Mouse (Mus musculus) brown adipose tissue, adult 24 weeks (tissue): ENCODE results near the gene Tmprss6. TPM values are rescaled to one million over a fixed set of nuclear protein-coding genes. Genes with fewer than 3 reads are reported as not detected.

Source experiments
- H3K27ac ChIP-seq: fragments of 200-500 bp; replicated peaks from 2 replicates; pipeline ENCODE4 v1.5.1; 2012; ENCODE audit warnings: low read depth, mild to moderate bottlenecking, low read length
- H3K4me1 ChIP-seq: fragments of 200-500 bp; 2 replicates; pipeline ENCODE4 v1.6.1; 2012; ENCODE audit warnings: low read length, mixed read lengths; ENCODE audit not compliant: control insufficient read depth, insufficient read depth, insufficient read length
- H3K4me3 ChIP-seq: fragments of 200-500 bp; 2 replicates; pipeline ENCODE4 v1.5.1; 2012; ENCODE audit warnings: low read depth, mild to moderate bottlenecking, low read length, moderate library complexity; ENCODE audit not compliant: insufficient read depth
- polyA plus RNA-seq: library from polyadenylated mRNA; stranded (reverse); fragments of >200 nt; gene quantifications from 2 replicates; pipeline ENCODE4 v1.2.4, GENCODE M21; 2012; ENCODE audit not compliant: missing spikeins, insufficient read depth, insufficient read length

Gene Tmprss6
- polyA plus RNA-seq, 1 experiment: 2.0 TPM

GRCm38 (mm10) chr15:78402423-78402822, 66.0 kb downstream of the Tmprss6 start:
- Histone ChIP-seq H3K4me3 (no peak overlapping the region), H3K27ac (no peak overlapping the region), H3K4me1 (peaks cover 27% of the 10 kb centered on the region; the same call in 1 of the 2 replicates)

DNA sequence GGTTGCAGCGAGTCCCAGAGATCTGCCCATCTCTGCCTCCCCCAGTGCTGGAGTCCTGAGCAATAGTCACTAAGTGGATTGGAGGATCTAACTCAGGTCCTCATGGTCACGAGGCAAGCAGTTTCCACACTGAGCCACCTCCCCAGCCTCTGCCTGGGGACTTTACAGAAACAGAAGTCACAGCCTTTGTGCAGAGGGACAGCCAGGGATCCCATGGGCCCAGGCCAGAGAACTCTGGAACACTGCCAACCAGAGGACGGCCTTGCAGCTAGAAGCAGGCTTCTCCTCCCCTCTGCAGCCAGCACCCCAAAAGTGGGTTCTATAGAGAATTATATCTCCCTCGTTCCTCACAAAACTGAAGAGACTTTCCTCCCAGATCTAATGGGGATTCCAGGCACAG, 66.5 kb downstream of the Tmprss6 start:
- H3K27ac ChIP-seq: no peak overlapping the region
- H3K4me3 ChIP-seq: no peak overlapping the region
- peaks cover 27% of the 10 kb centered on the region; the same call in 1 of the 2 replicates for H3K4me1 ChIP-seq

GRCm38 (mm10) chr15:78401345-78401744, 67.1 kb downstream of the Tmprss6 start:
- H3K27ac ChIP-seq: 0 out of 2 replicates have a peak overlapping the region, but pooled peaks have one; percentile 3
- peaks cover 27% of the 10 kb centered on the region; the same call in 1 of the 2 replicates for H3K4me1 ChIP-seq
- no peak overlapping the region for H3K4me3 ChIP-seq

GRCm38 (mm10) chr15:78395478-78395962, 72.9 kb downstream of the Tmprss6 start, which contains the start of gene Tex33:
TSS of gene Tex33 (minus strand) at chr15:78395912.
- Histone ChIP-seq H3K4me1 (no peaks in the 10 kb centered on the region), H3K4me3 (no peak within 1 kb of the TSS), H3K27ac (no peak within 1 kb of the TSS)

DNA sequence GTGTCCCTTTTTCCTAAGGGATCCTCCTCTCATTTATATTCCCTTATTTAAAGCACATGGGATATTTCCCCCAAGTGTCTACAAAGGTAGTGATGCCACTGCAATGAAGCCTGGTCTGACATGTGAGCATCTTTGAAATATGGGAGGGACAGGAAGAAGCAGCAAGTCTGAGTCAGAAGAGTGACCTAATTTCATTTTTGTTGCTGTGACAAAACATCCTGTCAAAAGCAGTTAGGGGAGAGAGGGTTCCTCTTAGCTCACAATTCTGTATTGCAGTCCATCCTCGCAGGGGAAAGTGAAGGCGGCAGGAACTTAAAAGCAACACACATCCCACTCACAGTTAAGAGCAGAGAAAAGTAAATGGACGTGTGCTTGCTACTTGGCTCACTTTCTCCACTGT, 77.6 kb downstream of the Tmprss6 start:
- Histone ChIP-seq H3K4me3 (no peak overlapping the region), H3K4me1 (no peaks in the 10 kb centered on the region), H3K27ac (no peak overlapping the region)

Other genes starting within 250 kb of the Tmprss6 start
- gene Ncf4, start 223.8 kb downstream of the Tmprss6 start, polyA plus RNA-seq: 3.3 and 3.5 TPM in 2 replicates
- 0.67 and 2.0 TPM in 2 replicates for gene Csf2rb2, start 162.9 kb downstream of the Tmprss6 start, polyA plus RNA-seq
- 3.1 and 4.1 TPM in 2 replicates for gene Csf2rb, start 142.9 kb downstream of the Tmprss6 start, polyA plus RNA-seq
- not detected in 2 replicates for gene Tex33, start 72.7 kb downstream of the Tmprss6 start, polyA plus RNA-seq
- gene Tst, start 62.7 kb downstream of the Tmprss6 start, polyA plus RNA-seq: 37.0 and 39.4 TPM in 2 replicates
- 22.1 and 26.4 TPM in 2 replicates for gene Mpst, start 62.2 kb downstream of the Tmprss6 start, polyA plus RNA-seq
- 37.9 and 42.7 TPM in 2 replicates for gene Kctd17, start 40.1 kb downstream of the Tmprss6 start, polyA plus RNA-seq
- 0.71 TPM in 1 of 2 replicates, not detected in the other for gene Il2rb, start 26.6 kb upstream of the Tmprss6 start, polyA plus RNA-seq
- 2.7 and 3.3 TPM in 2 replicates for gene C1qtnf6, start 62.8 kb upstream of the Tmprss6 start, polyA plus RNA-seq
- not detected in 2 replicates for gene Sstr3, start 76.1 kb upstream of the Tmprss6 start, polyA plus RNA-seq
- 3.6 and 8.2 TPM in 2 replicates for gene Rac2, start 104.1 kb upstream of the Tmprss6 start, polyA plus RNA-seq
- gene Cyth4, start 128.4 kb upstream of the Tmprss6 start, polyA plus RNA-seq: 4.9 and 6.8 TPM in 2 replicates